Mouse (Mus musculus) testis, postnatal 10 days (tissue): Measurements from ENCODE around the gene Tspan3.

Experiments used
- DNase-seq: peaks from one replicate; pipeline ENCODE4 v3.0.0; 2021; ENCODE audit warnings: low spot score

Tspan3 gene

DNA sequence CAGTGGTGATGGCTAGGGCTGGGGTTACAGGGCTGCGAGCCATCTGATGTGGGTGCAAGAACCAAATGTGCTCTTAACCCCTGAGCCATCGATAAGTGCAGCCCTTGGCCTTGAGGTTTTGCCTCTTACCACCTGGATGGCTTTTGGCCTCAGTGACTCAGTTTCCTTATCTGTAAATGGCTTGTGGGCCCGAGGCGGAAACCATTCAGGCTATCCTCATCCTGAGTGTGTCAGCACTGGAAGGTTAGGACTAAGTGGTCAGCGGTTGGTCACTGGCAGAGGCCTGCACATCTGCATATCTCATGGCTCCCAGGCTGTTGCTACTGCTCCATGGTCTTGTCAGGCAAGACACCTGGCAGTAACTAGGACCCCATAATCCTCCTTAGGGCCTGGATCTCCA lies 47.2 kb downstream of the Tspan3 start:
- DNase-seq = no peak

DNA sequence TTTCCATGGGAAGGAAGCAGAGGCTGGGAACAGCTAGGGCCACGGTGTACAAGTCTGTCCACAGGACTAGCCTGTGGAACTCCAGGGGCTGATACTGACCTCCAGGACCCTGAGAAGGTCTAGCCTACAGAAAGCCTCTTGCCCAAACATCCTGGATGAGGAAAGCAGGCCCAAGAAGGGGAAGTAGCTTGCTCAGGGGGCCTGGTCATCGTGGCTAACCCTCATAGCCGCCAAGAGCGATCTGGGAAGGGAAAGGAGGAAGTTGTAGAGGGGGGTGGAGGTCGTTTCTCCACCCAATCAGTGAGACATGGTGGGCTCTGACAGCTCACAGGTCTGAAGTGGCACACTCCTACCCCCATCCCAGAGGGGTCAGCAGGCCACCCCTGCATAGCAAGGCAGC lies 57.1 kb downstream of the Tspan3 start:
- no peak for DNase-seq

DNA sequence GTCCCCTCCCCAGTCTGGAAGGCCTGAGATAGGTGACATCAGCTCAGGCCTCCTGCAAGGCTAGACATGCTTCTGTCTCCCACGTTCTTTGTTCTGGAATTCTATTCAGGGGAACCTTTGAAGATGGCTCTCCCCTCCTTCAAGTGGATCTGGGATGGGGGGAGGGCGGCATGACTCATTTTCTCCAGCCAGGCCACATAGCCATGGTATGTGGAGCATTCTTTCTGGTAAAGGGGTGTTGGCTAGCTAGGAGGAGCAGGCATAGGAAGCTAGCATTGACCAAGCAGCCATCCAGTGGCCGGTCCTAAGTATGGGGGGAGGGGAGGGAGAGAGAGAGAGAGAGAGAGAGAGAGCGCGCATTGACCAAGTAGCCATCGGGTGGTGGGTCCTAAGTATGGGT lies 57.8 kb downstream of the Tspan3 start:
- no peak for DNase-seq

DNA sequence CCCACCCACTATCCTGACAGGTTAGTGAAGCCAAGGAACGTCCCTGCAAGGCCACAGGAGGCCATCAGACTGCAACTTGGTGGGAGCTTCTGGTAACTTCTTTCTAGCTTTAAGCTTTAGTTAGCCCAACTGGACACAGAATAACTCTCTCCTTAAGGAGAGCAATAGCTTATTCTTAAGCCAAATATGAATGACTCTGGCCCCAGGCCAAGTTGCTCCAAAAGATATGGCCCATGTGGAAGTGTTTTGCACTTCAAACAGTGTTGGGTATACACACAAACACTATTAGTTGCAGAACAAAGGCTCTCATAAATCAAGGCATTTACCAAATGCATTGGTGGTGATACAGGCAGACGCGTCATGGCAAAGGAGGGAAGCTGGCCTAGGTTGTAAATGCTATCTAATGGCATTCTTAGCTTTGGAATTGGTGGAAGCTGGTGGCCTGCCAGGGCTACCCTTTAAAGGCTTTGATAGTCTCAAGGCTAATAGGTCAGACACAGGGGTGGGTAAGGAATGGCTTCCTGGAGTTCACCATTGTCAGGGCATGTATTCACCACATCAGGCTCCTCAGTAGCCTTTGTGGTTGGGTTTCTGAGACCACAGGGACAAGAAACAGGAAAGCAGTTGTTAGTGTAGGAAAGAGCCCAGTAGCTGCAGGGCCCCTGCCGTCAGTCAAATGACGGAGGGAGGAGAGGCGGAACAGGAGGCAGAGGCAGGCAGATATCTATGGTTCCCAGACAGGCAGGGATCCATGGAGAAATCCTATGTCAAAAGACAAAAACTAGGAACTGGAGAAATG lies 58.8 kb downstream of the Tspan3 start:
- DNase-seq = no peak

DNA sequence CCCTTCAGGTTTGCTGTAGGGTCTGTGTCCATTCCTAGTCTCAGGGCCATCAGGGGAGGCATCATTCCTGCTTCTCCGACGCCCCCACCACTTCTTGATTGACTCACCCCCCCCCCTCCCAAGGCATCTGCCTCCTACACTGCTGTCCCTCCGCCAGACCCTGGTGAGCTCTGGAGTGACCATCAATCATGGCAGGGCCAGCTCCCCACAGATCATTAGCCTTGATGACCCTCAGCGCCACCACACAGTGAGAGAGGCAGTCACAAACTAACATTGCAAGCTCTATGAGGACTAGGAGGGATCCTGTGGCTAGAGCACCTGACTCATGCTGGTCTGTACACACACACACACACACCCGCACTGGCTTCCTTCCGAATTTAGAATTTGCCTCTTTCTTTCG lies 60.4 kb downstream of the Tspan3 start:
- no peak for DNase-seq

DNA sequence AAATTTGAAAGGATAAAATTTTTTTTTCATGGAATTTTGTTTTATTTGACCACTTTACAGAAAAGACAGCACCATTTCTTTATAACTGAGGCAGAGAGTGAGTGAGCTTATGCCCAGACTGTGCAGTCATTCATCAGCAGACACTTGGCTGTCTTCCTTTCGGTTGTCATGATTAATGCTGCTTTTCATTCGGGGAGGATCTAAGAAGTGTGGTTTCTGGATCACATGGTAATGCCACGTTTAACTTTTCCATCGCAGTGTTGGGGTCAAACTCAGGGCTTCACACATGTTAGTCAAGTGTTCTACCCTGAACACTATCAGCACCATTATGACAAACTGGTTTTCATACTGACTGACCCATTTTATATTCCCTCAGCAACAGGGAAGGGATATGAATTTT lies 64.3 kb downstream of the Tspan3 start:
- DNase-seq = no peak

DNA sequence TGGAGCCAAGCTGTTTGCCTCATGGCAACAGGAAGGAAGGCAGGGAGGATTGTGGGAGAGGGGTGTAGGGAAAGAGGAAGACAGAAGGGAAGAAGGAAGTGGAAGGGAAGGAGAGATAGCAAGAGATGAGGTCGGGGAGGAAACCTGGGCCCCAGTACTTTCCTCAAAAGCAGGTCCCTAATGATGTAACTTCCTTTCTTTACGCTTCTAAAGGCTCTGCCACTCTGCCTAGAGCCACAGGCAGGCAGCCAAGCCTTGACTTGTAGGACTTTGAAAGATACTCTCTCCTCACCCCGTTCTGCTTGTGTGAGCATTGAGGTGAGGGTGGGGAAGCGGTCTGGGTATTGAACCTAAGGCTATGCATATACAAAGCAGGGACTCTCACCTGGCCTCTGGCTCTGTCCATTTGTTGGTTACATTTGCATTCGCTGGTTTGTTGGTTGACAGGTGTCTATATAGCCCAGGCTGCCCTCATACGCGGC lies 65.2 kb downstream of the Tspan3 start:
- DNase-seq = no peak

DNA sequence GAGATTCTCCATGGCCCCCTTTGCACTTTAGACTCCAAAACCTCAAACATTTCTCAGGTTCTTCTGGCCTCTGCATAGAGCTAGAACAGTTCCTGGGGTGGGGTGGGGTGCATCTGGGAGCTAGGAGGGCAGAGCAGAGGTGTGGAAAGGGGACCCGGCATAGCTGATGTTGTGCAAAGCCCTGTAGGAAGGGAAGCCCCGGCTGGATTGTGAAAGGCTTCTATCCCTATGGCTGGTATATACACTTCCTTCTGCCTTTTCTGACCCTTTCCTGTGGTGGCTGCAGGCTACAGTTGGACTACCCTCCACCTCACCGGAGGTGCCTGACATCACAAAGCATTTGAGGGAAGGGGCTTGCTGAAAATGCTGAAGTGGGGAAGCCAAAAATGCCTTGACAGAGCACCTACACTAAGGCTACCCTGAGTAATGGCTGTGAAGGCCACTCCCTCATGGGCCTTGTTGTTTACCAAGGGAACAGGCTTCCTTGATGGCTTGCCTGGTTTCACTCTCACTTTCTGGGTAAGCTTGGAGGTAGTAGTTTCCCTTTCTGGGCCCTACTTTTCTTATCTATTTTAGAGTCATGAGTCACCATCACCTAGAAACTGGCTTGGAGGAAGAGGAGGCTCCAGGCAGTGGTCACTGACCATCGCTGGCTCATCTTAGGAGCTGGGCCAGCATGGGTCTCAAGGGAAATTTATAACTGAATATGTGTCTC lies 67.5 kb downstream of the Tspan3 start:
- DNase-seq = no peak

DNA sequence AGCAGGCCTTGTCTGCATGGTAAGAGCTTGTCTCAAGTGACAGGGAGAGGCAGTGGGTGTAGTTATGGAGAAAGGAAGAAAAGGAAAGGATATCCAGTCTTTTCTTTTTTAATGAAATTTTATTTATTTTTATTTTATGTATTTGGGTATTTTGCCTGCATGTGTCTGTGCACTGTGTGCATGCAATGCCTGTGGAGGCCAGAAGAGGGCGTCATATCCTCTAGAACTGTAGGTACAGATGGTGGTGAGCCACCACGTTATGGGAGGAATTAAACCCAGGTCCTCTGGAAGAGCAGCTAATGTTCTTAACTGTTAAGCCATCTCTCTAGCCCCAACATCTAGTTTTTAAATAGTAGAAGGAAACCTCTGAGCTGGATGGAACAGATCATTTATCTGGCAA lies 73.2 kb downstream of the Tspan3 start:
- no peak for DNase-seq

DNA sequence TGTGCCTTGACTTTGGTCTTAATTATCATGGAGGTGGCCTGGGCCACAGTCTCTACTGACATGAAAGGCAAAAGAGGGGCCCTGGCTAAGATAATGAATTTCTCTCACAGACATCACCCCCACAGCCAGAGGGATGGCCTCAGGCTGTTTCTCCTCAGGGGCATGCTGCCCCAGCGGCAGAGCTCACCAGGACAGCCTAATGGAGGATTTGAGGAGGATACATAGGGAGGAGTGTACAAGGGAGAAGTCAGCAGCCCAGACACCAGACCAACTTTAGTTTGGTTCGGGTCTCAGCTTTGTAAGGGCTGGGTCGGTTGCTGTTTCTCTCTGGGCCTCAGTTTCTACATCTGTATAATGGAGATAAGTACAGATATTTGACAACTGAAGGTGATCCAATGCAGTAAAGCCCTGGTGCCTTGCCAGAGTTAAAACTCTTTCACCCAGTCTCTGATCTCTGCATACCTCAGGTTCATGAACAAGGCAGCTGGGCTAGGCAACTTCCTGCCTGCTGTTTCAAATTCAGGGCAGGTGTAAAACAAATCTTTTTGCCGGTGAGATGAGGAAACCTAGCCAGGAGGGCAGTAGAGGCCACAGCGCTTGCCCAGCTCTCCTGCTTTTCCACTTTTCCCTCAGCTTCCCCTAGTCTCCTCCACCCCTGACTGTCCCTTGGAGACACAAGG lies 74.6 kb downstream of the Tspan3 start:
- DNase-seq = no peak

DNA sequence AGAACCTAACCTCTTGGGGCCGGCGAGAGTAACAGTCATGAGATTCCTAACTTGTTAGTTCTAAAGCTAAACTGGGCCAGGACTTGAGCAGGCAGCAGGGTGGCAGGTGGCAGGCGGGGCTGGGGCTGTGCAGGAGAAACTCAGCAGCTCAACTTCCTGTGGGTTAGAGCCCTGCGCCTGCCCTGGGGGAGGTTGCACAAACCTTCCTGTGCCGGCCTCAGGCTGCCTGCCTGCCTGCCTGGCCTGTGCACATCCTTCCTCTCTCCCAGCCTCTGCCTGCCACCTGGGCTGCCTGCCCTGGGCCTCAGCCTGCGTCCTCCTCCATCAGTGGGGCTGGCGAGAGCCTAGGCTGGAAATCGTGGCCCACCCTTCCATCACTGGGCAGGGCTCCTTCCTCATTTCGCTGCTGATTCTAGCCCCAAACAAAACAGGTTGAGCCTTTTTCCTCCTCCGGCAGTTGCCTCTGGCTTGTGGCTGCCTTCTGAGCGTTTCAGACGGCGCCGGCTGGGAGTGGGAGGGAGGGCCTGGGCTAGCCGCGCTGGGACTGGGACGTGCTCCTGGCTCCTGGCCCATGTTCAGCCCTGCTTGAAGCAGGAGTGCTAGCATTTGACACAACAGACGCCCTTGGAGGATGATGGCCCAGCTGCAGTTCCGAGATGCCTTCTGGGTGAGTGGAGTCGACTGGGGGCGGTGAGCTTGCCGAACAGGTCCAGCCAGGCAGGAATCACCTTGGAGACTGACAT lies 75.3 kb downstream of the Tspan3 start, which contains the start of gene Pstpip1:
Gene Pstpip1 (plus strand): TSS at position 185 of the 743 bp plus-strand sequence.
- DNase-seq = peak; percentile 86

DNA sequence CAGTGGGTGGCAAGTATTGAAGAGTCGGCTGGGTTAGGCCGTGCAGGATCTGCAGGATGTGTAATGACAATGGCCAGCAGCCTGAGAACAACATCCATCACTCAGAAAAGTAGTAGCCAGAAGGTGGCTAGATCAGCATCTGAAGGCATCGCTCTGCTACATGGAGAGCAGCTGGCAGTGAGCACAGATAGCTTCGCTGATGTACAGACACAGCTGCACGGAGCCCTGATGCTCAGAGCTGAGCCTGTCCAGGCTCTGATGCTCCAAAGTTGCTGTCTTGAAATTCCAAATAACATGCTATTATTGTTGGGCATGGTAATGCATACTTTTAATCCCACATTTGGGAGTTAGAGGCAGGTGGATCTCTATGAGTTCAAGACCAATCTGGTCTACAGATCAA lies 78.8 kb downstream of the Tspan3 start:
- no peak for DNase-seq
